Mouse (Mus musculus) bone marrow, adult 2 months (tissue): Measurements from ENCODE around the gene Dnajc16. TPM values are rescaled to one million over a fixed set of nuclear protein-coding genes. Genes with fewer than 3 reads are reported as not detected.

Source experiments
- H3K27ac ChIP-seq: fragments of 200-500 bp; 2 replicates; pipeline ENCODE4 v1.5.1; 2012; ENCODE audit warnings: low read depth, mild to moderate bottlenecking, control low read depth, inconsistent platforms, low read length; ENCODE audit not compliant: control insufficient read depth, poor library complexity, insufficient read depth
- H3K4me1 ChIP-seq: fragments of 200-500 bp; 2 replicates; pipeline ENCODE4 v1.6.1; 2011; ENCODE audit warnings: low read length; ENCODE audit not compliant: control insufficient read depth, insufficient read depth
- H3K4me3 ChIP-seq: fragments of 200-500 bp; replicated peaks from 2 replicates; pipeline ENCODE3; 2011; ENCODE audit warnings: mild to moderate bottlenecking, low read depth, low read length, control low read depth; ENCODE audit not compliant: control insufficient read depth
- CTCF ChIP-seq: fragments of 200-500 bp; IDR thresholded peaks from 2 replicates; pipeline ENCODE4 v1.5.1; 2011; ENCODE audit warnings: low read length, control low read depth; ENCODE audit not compliant: control insufficient read depth, insufficient read depth
- POLR2A ChIP-seq: fragments of 200-500 bp; IDR thresholded peaks from 2 replicates; pipeline ENCODE4 v1.6.1; 2011; ENCODE audit warnings: low read depth, mild to moderate bottlenecking, control low read depth, low read length, borderline replicate concordance; ENCODE audit not compliant: control insufficient read depth
- WGBS: fragments of 180-500 bp; shearing (Covaris S2); methylation state at CpG from one replicate; pipeline ENCODE4 v1.1.7; 2018; 5-methylcytosine and 5-hydroxymethylcytosine counted together
- polyA plus RNA-seq: library from polyadenylated mRNA; stranded (reverse); fragments of >200 nt; gene quantifications from 2 replicates; pipeline ENCODE4 v1.2.4, GENCODE M21; 2011; ENCODE audit warnings: low replicate concordance; ENCODE audit not compliant: missing spikeins, insufficient read depth, insufficient read length

Gene Dnajc16
- polyA plus RNA-seq, 1 experiment = 9.0 TPM

- Histone ChIP-seq H3K4me1 (no peaks in the 10 kb centered on the region; the same call in 1 of the 2 replicates), H3K4me3 (peak overlapping the region; percentile 9), H3K27ac (no peak overlapping the region)
- 8% methylated on average over 24 of the region's 24 CpGs for WGBS
- TF ChIP-seq CTCF (no peak), POLR2A (peak; percentile 38; the same call in 1 of the 2 replicates)
Measured at GRCm38 (mm10) chr4:141734446-141735205, 56.1 kb downstream of the Dnajc16 start.

- WGBS = 73% methylated on average over 5 of the region's 5 CpGs
- no peak for TF ChIP-seq POLR2A
- TF ChIP-seq CTCF = no peak
- Histone ChIP-seq H3K4me1 (no peaks in the 10 kb centered on the region; the same call in 1 of the 2 replicates), H3K27ac (no peak overlapping the region), H3K4me3 (no peak overlapping the region)
Measured at GRCm38 (mm10) chr4:141731766-141732165, 59.0 kb downstream of the Dnajc16 start.

GRCm38 (mm10) chr4:141730401-141730800, 60.3 kb downstream of the Dnajc16 start:
- TF ChIP-seq POLR2A (no peak), CTCF (no peak)
- Histone ChIP-seq H3K27ac (no peak overlapping the region), H3K4me1 (peaks cover under 1% of the 10 kb centered on the region; the same call in 1 of the 2 replicates), H3K4me3 (no peak overlapping the region)
- 89% methylated on average over 13 of the region's 13 CpGs for WGBS

GRCm38 (mm10) chr4:141729266-141729665, 61.5 kb downstream of the Dnajc16 start:
- H3K4me3 ChIP-seq = no peak overlapping the region
- 86% methylated on average over 3 of the region's 3 CpGs for WGBS
- H3K4me1 ChIP-seq = peaks cover 3% of the 10 kb centered on the region; the same call in 1 of the 2 replicates

GRCm38 (mm10) chr4:141725738-141726137, 65.0 kb downstream of the Dnajc16 start:
- Histone ChIP-seq H3K4me1 (peaks cover 4% of the 10 kb centered on the region; the same call in 1 of the 2 replicates), H3K4me3 (no peak overlapping the region), H3K27ac (no peak overlapping the region)
- WGBS = 74% methylated on average over 3 of the region's 3 CpGs
- TF ChIP-seq CTCF (no peak), POLR2A (no peak)

More at GRCm38 (mm10) chr4:141729266-141729665, 61.5 kb downstream of the Dnajc16 start:
- TF ChIP-seq POLR2A = no peak
- no peak for TF ChIP-seq CTCF
- no peak overlapping the region for H3K27ac ChIP-seq

GRCm38 (mm10) chr4:141725277-141725676, 65.5 kb downstream of the Dnajc16 start:
- no peak overlapping the region for H3K4me3 ChIP-seq
- H3K4me1 ChIP-seq = peaks cover 4% of the 10 kb centered on the region; the same call in 1 of the 2 replicates
- TF ChIP-seq POLR2A = no peak
- no peak for TF ChIP-seq CTCF
- 83% methylated on average over 5 of the region's 5 CpGs for WGBS
- H3K27ac ChIP-seq = no peak overlapping the region

- 21% methylated on average over 11 of the region's 11 CpGs for WGBS
- peaks cover 5% of the 10 kb centered on the region; the same call in 1 of the 2 replicates for H3K4me1 ChIP-seq
Measured at GRCm38 (mm10) chr4:141724594-141724993, 66.1 kb downstream of the Dnajc16 start.

GRCm38 (mm10) chr4:141723673-141724068, 67.1 kb downstream of the Dnajc16 start:
- Histone ChIP-seq H3K4me1 (peaks cover 7% of the 10 kb centered on the region; the same call in 1 of the 2 replicates), H3K27ac (peak overlapping the region; percentile 99; the same call in 1 of the 2 replicates), H3K4me3 (peak overlapping the region; percentile 95)
- TF ChIP-seq POLR2A = no peak
- 9% methylated on average over 13 of the region's 13 CpGs for WGBS

More at GRCm38 (mm10) chr4:141724594-141724993, 66.1 kb downstream of the Dnajc16 start:
- H3K4me3 ChIP-seq = no peak overlapping the region
- H3K27ac ChIP-seq = no peak overlapping the region
- no peak for TF ChIP-seq CTCF
- TF ChIP-seq POLR2A = no peak
